Mouse (Mus musculus) Patski (cell line): ENCODE results near the gene Sema3b. TPM values are rescaled to one million over a fixed set of nuclear protein-coding genes. Genes with fewer than 3 reads are reported as not detected.

Experiments used
- ATAC-seq: fragments of 100-300 bp; one replicate; pipeline ENCODE4 v1.8.0; 2021
- CTCF ChIA-PET: fragments of 350-600 bp; sonication (Branson Sonifier 250); formaldehyde crosslinking; loops from one replicate; lab custom pipeline; 2022; ENCODE audit warnings: inconsistent platforms; lab: Charles Lee
- POLR2A ChIA-PET: fragments of 350-600 bp; sonication (Branson Sonifier 250); formaldehyde crosslinking; loops from one replicate; lab custom pipeline; 2022; ENCODE audit warnings: antibody characterized with exemption, inconsistent platforms; lab: Charles Lee
- DNase-seq: peaks from one replicate; pipeline ENCODE4 v3.0.0-alpha.2; 2011; ENCODE audit warnings: low read depth, low spot score
- H3K27me3 ChIP-seq: fragments of 371-371 bp; one replicate; pipeline ENCODE4 v1.5.1; 2021
- CTCF ChIP-seq: fragments of 100-300 bp; IDR thresholded peaks from one replicate; pipeline ENCODE4 v1.5.1; 2021
- in situ Hi-C: fragments of 300-500 bp; cut with MboI; formaldehyde crosslinking; loops from 3 replicates; pipeline ENCODE4 v1.11.1; 2018; ENCODE audit warnings: low pct_unique_long_range_greater_than_20kb, mixed read lengths
- polyA plus RNA-seq: library from polyadenylated mRNA; unstranded; gene quantifications from one replicate; pipeline ENCODE4 v1.2.3, GENCODE M21; 2021

The Sema3b gene
- polyA plus RNA-seq, 1 experiment from 2014 or later, result 39.1 TPM

DNA sequence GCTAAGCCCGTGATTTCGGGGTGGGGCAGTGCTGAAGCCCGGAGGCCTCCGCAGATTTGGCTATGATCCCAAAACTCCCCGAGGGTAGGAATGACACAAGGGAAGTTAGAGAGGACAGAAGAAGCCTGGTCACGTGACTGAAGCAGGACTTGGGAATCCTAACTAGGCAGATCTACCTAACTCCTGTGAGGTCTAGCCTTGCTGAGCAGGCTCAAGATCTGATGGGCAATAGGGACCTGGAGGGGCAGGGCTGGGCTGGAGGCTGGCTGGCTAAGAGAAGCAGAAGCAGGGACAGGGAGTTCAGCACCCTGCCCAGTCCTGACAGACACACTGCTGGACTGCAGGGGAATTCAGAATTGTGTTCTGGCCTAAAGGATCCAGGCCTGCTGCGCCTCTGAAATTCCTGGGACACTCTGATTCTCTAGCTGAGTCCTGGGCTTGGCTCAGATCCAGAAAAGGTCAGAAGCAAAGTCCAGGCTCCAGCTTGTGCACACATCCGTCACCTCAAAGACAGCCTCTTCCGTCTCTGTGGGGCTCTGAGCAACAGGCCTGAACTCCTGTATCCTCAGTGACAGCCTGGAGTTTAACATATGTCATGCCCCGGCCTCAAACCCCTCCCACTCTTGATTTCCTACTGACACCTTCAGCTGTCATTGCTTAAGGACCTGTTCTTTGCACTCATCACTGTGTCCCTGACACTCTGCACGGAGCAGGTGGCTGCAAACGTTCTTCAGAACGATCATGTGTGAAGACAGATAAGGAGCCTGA, 9.9 kb upstream of the Sema3b start:
- ATAC-seq (peak; percentile 52), DNase-seq (peak; percentile 87)
- H3K27me3 ChIP-seq, result no peaks in the 10 kb centered on the region
- TF ChIP-seq CTCF, result no peak
- POLR2A ChIA-PET, result interaction anchor here (1.2 to 1.4 kb wide), 3 partner anchors 11 to 15 kb away, joined by 3 to 5 read pairs (median 4); no protein-coding TSS in a partner anchor
- CTCF ChIA-PET, result interaction anchor here (1.3 to 3.3 kb wide), 4 partner anchors 9 to 26 kb away, joined by 3 to 16 read pairs (median 4); partner anchors contain the start of gene Gnai2
- in situ Hi-C loops, result no loop called here

DNA sequence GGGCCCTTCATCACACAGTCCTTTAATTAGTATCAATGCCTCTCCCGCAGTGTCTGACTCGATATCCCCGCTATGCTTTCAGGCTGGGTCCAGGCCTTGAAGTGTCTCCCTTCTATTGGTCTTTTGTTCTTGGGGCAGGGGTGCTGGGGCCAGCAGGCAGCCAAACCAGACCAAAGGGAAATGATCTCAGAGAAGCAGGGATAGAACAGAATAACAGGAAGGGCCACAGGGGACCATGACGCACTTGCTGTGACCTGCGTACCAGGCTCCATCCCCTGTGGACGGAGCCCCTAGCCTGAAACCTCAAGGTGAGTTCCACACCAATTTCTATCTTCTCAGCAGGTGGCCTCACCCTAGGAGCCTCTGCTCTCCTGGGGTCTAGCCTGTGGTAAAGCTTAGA, 9.1 kb upstream of the Sema3b start:
- DNase-seq, result no peak
- no peak for TF ChIP-seq CTCF
- no peak for ATAC-seq
- POLR2A ChIA-PET, result interaction anchor here (0.6 to 1.3 kb wide), 2 partner anchors 10 to 15 kb away, joined by 3 read pairs; no protein-coding TSS in a partner anchor
- in situ Hi-C loops, result no loop called here
- CTCF ChIA-PET, result interaction anchor here (1.4 to 3.6 kb wide), 4 partner anchors 12 to 27 kb away, joined by 3 to 16 read pairs (median 10); no protein-coding TSS in a partner anchor
- no peaks in the 10 kb centered on the region for H3K27me3 ChIP-seq

DNA sequence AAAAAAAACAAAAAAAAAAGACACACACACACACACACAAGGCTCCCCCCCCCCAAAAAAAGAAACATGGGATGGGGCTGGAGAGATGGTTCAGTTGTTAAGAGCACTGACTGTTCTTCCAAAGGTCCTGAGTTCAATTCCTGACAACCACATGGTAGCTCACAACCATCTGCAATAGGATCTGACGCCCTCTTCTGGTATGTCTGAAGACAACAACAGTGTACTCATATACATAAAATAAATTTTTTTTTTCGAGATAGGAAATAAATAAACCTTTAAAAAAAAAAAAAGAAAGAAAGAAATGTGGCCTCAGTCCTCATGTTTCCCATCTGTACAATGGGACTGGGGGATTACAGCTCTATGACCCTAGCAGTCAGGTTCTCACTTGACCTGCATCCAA, 8.4 kb upstream of the Sema3b start:
- in situ Hi-C loops, result no loop called here
- ChIA-PET CTCF (interaction anchor here (1.4 to 3.6 kb wide), 3 partner anchors 13 to 27 kb away, joined by 3 to 14 read pairs (median 6); no protein-coding TSS in a partner anchor), POLR2A (no interaction called here)
- DNase-seq, result no peak
- no peaks in the 10 kb centered on the region for H3K27me3 ChIP-seq
- no peak for TF ChIP-seq CTCF
- no peak for ATAC-seq

DNA sequence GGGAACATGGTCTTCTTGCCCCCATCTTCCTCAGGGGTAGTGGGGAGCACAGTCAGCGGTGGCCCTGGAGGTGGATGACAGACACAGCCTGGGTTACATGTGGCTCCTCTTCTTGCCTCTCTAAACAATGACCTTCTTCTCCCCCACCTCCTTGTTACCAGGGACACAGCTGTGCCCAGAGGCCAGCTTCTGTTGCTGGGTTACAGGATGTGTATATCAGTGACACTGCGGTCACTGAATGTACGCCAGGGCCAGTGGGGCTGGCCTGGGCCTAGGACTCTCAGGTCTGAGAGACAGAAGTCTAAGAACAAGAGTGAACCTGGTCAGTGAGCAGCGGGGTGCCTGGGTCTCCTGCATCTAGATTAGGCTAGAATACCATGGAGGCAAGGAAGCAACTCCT, 6.0 kb upstream of the Sema3b start:
- DNase-seq (no peak), ATAC-seq (no peak)
- H3K27me3 ChIP-seq, result no peaks in the 10 kb centered on the region
- CTCF ChIA-PET, result interaction anchor here (1.6 to 3.6 kb wide), 2 partner anchors 11 to 30 kb away, joined by 7 to 14 read pairs; no protein-coding TSS in a partner anchor
- POLR2A ChIA-PET, result no interaction called here
- in situ Hi-C loops, result no loop called here
- TF ChIP-seq CTCF, result no peak

DNA sequence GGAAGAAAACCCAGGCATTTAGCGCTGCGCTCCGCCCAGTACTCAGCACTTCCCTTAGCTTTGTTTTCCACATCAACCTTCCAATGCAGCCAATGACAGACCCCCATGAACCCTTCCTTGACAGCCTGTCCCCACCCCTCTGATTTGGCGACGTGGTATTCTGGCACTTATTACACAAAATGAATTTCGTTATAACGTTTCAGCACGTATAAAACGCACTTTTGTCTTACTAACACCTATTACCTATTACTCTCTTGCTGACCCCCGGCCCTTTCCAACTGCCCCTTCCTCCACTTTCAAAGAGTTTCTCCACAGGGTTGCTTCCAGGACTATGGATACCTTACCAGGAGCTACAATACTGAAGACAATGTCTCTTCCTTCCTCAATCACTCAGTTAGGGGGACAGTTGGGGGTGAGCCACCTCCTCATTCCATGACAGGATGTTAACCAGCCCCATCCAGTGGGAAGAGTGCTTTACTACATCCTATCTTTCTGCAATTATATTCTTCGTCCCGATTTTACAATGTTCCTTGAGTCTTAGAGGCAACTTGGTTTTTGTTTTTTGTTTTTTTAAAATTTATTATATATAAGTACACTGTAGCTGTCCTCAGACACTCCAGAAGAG, 4.0 kb upstream of the Sema3b start:
- H3K27me3 ChIP-seq, result no peaks in the 10 kb centered on the region
- in situ Hi-C loops, result no loop called here
- ChIA-PET CTCF (interaction anchor here (1.1 to 8.4 kb wide), 16 partner anchors 11 to 116 kb away, joined by 3 to 91 read pairs (median 4); partner anchors contain the start of genes Gnai2 and Ifrd2), POLR2A (interaction anchor here (0.7 kb wide), 1 partner anchor 13 kb away, joined by 3 read pairs; no protein-coding TSS in a partner anchor)
- DNase-seq (no peak), ATAC-seq (no peak)
- no peak for TF ChIP-seq CTCF

DNA sequence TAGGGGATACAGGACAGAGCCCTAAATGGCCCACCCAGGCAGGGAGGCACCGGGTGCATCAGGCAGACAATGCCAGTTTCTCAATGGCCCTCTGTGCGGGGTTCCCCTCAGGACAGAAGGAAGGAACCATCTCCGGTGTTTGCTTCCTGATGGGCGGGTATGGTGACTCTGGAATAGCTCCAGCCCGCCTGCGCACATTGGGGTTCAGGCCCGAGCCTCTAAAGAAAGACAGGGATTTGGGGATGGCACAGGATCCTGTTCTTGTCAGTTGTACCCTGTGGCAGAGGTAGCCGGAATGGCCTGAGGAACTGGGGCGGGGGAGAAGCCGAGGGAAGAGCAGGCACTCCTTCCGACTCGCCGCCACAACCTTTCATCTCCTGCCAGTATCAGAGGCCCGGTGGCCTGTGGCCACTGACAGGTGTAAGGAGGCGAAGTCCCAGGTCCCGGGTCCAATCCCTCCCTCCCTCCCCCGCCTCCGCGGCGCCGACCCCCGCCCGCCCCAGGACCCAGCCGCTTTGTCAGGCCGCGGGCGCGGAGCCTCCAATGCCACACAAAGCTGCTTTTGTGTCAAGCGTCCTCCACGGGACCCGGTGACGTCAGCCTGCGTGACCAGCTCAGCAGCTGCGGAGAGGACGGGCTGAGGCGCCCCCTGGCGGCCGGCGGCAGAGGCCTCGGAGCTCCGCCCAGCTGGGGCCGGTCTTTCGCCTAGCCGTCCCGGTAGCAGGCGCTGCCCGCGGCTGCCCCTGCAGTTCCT, 3.3 kb upstream of the Sema3b start:
- no peak for TF ChIP-seq CTCF

DNA sequence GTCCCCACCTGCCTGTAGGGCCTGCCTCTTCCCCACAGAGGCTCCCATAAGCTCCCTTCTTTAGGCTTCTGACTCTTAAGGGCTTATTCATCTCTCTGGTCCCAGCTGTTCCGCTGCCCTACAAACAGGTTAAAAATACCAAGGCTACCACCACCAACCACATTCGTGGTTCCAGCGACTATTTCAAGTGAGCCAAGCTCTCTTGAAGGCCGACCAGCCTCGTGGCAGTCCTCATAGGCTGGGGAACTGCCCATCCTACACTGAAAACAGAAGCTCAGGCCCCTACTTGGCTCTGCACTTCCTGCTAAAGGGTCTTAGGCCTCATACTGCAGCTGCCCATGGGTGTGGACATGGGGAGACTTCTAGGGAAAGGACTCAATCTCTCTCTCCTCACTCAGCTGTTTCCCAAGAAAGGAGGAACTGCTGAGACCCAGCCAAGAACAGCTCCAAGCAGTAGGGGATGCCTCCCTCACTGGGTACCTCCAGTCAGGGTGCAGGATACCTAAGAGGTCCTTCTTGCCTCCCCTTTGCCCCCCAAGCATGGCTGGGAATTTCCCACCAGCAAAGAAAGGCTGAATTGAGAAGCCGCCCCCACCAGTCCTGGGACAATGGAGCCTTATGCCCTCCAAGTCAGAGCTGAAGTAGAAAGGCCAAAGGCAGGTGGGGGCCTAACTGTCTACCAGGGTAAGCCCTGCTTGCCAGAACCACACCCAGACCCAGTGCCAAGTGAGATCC, 2.6 kb upstream of the Sema3b start:
- ATAC-seq (no peak), DNase-seq (no peak)
- in situ Hi-C loops, result no loop called here
- H3K27me3 ChIP-seq, result no peaks in the 10 kb centered on the region
- ChIA-PET CTCF (interaction anchor here (0.9 to 8.4 kb wide), 9 partner anchors 10 to 117 kb away, joined by 3 to 91 read pairs (median 5); no protein-coding TSS in a partner anchor), POLR2A (no interaction called here)
- no peak for TF ChIP-seq CTCF

More for the DNA sequence above, 3.3 kb upstream of the Sema3b start:
- in situ Hi-C loops, result no loop called here
- ChIA-PET CTCF (interaction anchor here (0.9 to 8.4 kb wide), 18 partner anchors 11 to 117 kb away, joined by 3 to 91 read pairs (median 4); partner anchors contain the start of genes Gnai2 and Ifrd2), POLR2A (no interaction called here)
- DNase-seq (no peak), ATAC-seq (peak; percentile 81)
- no peaks in the 10 kb centered on the region for H3K27me3 ChIP-seq

DNA sequence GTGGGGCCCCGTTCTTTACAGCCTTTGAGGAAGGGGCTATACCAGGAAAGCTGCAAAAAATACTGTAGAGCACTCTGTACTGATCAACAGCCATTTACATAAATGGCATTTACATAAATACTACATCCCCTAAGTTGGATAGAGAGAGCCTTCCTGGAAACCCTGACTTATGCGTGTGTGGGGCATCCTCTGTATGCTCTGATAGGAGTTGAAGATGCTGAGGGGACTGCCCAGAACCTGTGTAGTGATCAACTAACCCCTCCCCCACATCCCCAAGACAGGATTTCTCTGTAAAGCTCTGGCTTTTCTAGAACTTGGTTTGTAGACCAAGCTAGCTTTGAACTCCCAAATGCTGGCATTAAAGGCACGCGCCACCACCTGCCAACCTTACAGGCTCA, 403 bp upstream of the Sema3b start:
- POLR2A ChIA-PET, result interaction anchor here (0.7 to 0.9 kb wide), 2 partner anchors 21 to 35 kb away, joined by 3 read pairs; no protein-coding TSS in a partner anchor
- H3K27me3 ChIP-seq, result no peaks in the 10 kb centered on the region
- TF ChIP-seq CTCF, result no peak
- CTCF ChIA-PET, result interaction anchor here (1.1 to 8.4 kb wide), 4 partner anchors 10 to 129 kb away, joined by 3 to 91 read pairs (median 4); partner anchors contain the start of gene Slc38a3
- no peak for DNase-seq
- in situ Hi-C loops, result loop anchor here (5.0 kb wide), 2 partner anchors 33 to 68 kb away; partner anchors contain the start of gene Gnat1
- ATAC-seq, result no peak

DNA sequence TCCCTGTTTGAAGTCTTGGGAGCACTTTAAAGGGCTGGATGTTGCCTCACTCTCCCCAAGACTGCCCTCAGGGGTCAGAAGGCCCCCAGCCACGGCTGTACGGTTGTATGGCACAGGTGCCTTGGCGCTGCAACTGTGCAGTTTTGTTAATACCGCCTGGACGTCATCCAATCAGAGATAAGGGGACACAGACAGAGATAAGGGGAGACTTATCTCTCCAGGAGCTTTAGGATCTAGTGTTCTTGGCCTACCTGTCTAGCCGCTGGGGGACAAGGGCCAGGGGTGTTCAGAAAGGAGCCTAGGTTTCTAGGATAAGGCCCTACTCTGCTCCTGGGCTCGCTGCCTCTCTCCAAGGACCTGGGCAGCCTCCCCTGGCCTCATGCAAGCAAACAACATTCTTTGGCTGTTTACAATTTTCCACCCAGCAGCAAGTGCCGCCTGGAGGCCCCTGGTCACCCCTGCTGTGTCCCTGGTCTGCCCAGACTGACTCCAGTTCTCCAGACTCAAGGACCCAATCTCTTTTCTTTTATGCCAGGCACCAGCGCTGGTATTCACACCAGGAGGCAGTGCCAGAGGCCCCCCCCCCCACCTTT, 1.3 kb downstream of the Sema3b start:
- DNase-seq, result no peak
- no peaks in the 10 kb centered on the region for H3K27me3 ChIP-seq
- no peak for TF ChIP-seq CTCF
- in situ Hi-C loops, result loop anchor here (5.0 kb wide), 2 partner anchors 35 to 70 kb away; partner anchors contain the start of gene Gnat1
- CTCF ChIA-PET, result interaction anchor here (8.4 kb wide), 1 partner anchor 35 kb away, joined by 91 read pairs; no protein-coding TSS in a partner anchor
- POLR2A ChIA-PET, result interaction anchor here (0.6 kb wide), 3 partner anchors 10 to 790 kb away, joined by 3 read pairs; no protein-coding TSS in a partner anchor
- ATAC-seq, result no peak
